Mouse (Mus musculus) MEL (cell line): ENCODE data around the gene Ciart.

Experiments
- MXI1 ChIP-seq: IDR thresholded peaks from 2 replicates; pipeline ENCODE4 v1.6.1; 2011; ENCODE audit warnings: mild to moderate bottlenecking, low read depth, low read length, improper control_type of control experiment
- TAL1 ChIP-seq: IDR thresholded peaks from 2 replicates; pipeline ENCODE4 v1.6.1; 2012; ENCODE audit warnings: mild to moderate bottlenecking, inconsistent platforms, low read length, moderate library complexity, mixed read lengths
- USF1 ChIP-seq: IDR thresholded peaks from 2 replicates; pipeline ENCODE4 v1.6.1; 2014; ENCODE audit warnings: low read depth, mild to moderate bottlenecking, inconsistent platforms, low read length, improper control_type of control experiment, moderate library complexity

GRCm38 (mm10) chr3:95867408-95867807 lies 14.6 kb downstream of the Ciart start:
- TF ChIP-seq TAL1 (no peak), USF1 (no peak), MXI1 (no peak)
